Mouse (Mus musculus): Measurements from ENCODE around the gene Cldn3.

DNA sequence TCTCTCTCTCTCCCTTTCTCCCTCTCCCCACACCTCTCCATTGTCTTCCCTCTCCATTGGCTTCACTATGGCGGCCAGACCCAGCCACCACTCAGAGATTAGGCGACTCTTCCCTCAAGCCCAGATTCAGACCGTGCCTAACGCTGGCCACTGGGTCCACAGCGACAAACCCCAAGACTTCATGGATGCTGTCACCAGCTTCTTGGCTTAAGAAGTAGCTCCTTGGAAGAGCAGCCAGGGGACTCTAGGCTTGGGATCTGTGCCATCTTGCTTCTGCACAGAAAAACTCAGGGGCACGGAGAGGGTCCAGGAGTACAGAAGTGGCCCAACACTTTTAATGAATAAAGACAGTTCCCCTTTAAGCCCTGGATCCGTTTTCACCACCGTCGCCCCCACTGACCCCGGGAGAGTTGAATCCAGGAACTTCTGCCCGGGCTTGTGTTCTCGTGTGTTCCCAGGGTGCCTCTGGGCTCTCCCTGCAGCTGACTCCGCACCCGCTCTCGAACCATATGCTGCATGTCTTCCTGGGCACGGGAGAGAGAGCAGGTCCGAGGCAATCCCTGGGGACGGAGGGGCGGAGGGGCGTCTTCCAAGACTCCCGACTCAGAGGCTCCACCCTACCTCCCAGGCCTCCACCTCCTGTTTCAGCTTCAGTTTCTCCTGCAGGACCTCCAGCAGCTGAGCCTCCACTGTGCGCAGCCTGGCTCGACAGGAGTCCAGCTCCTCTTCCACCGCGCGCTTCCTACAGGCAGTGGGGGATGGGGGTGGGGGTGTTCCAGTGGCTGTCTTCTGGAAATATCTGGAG is 26.0 kb downstream of the Cldn3 start:
- TF ChIP-seq CTCF (IDR thresholded peaks at IDR 0.05; ENCODE audit: borderline replicate concordance, control insufficient read depth, extremely low read depth, insufficient read depth, low read length, poor library complexity) (no peak), POLR2A (IDR thresholded peaks at IDR 0.05; ENCODE audit: control insufficient read depth, extremely low read depth, insufficient read depth, low read length, poor library complexity) (no peak)

All from thymus, adult 2 months (tissue).